Mouse (Mus musculus): ENCODE data around the gene Rsph9.

The Rsph9 gene

DNA sequence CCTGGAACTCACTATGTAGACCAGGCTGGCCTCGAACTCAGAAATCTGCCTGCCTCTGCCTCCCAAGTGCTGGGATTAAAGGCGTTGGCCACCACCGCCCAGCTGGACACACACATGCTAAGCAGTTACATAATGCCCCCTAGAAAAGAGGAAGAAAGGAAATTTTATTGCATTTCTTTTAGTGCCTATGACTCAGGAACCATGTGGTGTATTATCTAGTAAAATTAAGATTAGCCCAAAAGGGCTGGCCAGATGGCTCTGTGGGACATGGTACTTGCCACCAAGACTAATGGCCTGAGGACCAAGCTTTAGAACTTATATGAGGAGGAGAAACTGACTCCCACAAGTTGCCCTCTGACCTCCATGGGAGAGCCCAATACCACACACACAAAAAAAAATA, 4.1 kb downstream of the Rsph9 start:
- ATAC-seq (ENCODE audit: low TSS enrichment), result no peak

GRCm38 (mm10) chr17:46138563-46139236, 5.3 kb downstream of the Rsph9 start:
- no peak for ATAC-seq (ENCODE audit: low TSS enrichment)

- ATAC-seq (ENCODE audit: low TSS enrichment), result no peak
These were observed 11.2 kb downstream of the Rsph9 start for GRCm38 (mm10) chr17:46132862-46133261.

GRCm38 (mm10) chr17:46132058-46132718, 11.8 kb downstream of the Rsph9 start:
- peak; percentile 28; the same call in 1 of the 2 replicates for ATAC-seq (ENCODE audit: low TSS enrichment)

DNA sequence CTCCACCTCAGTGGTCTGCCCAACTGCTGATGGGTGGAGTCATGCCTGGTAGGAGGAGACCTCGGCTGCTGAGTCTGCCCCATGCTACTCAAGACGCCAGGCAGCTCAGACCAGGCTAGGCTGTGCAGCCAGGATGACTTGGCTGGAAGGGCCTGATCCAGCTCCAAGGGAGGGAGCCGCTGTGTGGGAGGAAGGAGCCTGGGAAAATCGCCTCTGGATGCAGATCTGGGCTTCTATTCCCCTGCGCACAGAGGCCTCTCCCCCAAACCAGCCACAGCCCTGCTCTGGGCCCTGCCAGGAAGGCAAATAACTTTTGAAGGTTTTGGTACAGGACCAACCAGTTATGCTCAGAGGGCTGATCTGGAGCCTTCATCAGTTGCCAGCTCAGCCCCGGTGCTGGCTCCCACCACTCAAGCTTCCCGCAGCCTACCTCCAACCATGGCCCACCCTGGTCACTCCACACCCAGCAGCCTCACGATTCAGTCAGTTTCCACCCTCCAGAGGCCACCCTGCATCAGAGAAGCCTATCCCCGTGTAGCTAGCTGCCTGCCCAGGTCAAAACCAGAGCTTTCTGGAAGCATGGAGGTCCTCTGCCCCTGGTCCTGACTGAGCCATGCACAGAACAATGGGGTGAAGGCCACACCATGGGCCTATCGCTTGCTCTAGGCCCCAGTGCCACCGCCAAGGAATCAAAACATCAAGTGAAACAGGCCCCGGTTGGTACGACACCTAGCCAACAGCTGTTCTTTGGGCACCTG, 14.1 kb downstream of the Rsph9 start:
- peak; percentile 46; the same call in 1 of the 2 replicates for ATAC-seq (ENCODE audit: low TSS enrichment)

DNA sequence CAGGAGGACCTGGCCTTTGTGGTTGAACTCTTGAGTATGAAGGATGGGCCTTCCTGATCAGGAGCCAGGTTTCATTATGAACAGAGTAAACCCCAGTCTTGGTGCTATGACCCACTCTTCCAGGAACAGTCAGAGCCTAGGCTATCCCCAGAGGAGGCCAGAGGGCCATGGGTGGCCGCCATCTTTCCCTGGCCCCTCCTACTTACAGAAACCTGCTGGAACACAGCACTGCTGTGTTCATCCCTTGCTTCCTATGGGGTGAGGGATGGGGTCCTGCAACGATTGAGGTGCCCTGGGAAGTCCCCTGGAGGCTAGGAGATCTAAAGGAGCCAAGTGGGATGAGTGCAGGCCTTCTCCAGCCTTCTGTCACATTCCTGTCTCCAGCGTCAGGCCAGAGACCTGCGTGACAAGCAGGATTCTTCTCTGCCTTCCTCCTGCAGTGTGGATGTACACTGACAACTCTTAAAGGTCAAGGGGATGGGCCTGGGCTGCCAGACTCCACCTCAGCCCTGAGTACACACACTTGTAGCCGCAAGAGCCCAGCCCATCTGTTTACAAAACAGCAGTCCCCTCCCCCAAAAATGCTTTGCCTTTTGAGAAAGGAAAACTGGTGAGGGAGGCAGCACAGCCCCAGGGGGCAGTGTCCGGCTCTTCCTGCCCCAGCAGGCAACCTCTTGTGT, 16.1 kb downstream of the Rsph9 start:
- ATAC-seq (ENCODE audit: low TSS enrichment), result no peak

GRCm38 (mm10) chr17:46126608-46127007, 17.4 kb downstream of the Rsph9 start:
- no peak for ATAC-seq (ENCODE audit: low TSS enrichment)

- no peak for ATAC-seq (ENCODE audit: low TSS enrichment)
These were observed 19.9 kb downstream of the Rsph9 start for GRCm38 (mm10) chr17:46123953-46124700.

GRCm38 (mm10) chr17:46123285-46123684, 20.7 kb downstream of the Rsph9 start:
- no peak for ATAC-seq (ENCODE audit: low TSS enrichment)

- no peak for ATAC-seq (ENCODE audit: low TSS enrichment)
These were observed 21.2 kb downstream of the Rsph9 start for GRCm38 (mm10) chr17:46122791-46123190.

DNA sequence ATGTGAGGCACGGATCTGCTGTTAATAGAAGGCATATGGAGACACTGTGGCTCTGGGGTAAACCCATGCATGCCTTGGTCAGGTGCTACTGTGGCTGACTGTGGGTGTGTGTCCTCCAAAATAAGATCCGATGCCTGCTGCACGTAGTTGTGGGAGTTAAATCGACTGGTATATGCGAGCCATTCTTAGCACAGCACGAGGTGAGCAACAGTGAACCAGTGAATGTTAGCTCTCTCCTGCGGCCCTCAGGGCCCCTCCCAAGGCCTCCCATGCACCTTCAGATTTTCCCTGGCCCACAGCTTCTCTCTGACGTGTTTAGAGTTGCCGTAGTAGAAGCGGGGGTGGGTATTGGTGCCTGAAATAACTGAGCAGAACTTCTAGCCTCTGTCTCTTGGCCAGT, 24.4 kb downstream of the Rsph9 start:
- peak; percentile 94 for ATAC-seq (ENCODE audit: low TSS enrichment)

DNA sequence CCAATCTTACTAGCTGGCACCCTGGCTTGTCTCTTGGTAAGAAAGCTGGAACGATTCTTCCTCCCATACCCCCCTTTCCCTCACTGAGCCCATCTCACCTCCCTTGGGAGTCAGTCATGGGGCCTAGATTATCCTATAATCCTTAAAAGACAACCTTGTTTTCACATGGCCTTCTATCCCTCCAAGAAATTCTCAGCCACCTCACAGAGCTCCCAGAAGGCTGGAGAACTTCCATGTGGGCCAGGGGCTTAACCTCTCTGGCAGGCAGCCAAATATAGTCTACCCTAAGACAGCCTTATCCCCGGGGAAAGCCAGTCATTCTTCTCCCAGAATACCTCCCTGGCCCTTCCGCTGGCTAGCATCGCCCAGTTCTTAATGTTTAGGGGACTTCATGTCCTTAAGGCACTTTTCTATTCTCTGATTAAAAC, 25.6 kb downstream of the Rsph9 start:
- ATAC-seq (ENCODE audit: low TSS enrichment), result no peak

DNA sequence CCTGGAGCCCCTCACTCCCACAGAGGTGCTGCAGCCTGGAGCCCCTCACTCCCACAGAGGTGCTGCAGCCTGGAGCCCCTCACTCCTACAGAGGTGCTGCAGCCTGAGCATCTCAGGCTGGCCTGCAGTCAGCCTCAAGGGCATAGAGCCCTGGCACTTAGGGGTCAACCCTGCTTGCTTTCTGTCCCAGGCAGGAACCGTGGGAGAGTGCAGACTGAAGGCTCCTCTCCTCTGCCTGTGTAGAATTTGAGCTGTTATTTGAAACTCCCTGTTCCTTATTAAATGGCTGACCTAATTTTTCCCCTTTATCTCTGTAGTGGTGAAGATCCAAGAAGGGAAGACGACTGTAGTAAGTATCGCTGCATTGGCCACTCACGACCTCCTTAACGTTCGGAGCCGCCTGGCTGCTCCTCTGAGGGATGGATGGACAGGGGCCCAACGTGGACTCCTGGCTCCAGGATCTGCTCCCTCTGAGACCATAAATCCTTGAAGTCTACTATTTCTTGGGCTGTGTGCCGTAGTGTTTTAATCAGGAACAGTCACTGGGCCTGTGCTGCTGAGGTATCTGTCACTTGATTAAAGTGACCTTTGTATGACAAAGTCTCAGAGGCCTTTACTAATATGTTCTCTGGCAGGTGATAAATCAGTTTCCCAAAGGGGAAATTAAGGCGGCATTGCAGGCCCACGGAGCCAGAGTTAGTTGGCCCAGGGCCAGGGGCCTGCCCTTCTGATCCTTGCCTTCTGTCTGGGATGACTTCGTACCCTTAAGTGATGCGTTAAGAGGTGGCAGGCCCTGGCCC, 26.2 kb downstream of the Rsph9 start:
- no peak for ATAC-seq (ENCODE audit: low TSS enrichment)

DNA sequence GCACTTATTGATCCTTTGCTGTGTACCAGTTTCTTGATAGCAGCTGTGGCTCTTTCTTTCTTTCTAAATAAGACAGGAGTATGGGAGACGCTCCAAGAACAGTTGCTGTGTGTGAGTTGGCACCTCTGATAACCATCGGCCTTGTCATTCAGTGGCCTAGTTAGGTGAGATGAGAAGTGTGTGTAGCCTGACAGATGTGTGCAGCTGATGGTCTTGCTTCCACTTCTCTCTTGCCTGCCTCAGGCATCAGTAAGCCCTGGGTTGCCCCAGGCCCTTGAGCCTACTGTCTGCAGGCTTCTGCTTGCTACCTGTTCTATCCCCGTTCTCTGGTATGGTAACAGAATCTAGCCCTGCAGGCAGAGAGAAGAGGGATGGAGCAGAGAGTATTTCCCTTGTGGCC, 27.1 kb downstream of the Rsph9 start:
- no peak for ATAC-seq (ENCODE audit: low TSS enrichment)

DNA sequence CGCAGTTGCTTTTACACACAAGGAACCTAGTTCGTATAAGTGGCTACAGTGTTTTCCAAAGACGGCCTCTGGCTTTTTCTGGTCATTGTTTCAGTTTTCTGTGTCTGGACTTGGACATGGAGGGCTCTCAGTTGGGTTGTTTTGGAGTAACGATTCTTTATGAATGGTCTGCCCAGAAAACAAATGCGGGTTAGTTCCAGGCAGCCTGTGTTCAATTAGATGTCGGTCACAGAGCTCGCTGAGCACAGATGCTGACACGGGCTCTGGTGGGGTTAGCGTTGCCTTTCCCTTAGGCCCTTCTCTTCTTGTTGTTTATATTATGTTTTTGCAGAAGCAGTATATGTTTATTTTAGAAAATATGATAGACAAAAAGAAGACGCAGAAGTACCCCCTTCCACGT, 27.9 kb downstream of the Rsph9 start:
- no peak for ATAC-seq (ENCODE audit: low TSS enrichment)

DNA sequence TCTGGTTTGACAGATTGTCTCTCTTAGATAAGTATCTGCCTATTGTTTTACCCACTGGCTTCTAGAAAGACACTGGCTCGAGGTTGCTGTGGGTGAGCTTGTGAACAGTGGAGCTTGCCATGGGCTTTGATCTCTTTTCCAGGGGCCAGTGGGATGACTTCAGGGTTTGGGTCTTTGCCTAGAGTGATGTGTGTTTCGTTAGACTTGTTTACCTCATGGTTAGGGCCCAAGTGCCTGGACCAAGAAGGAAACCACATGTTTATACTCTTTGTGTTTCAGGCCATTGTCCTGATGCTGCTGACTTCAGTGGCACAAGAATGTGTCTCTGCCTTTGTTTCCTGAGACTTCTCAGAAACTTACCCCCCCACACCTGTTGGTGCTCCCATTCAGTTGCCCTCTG, 28.5 kb downstream of the Rsph9 start:
- no peak for ATAC-seq (ENCODE audit: low TSS enrichment)

GRCm38 (mm10) chr17:46110402-46111289, 33.4 kb downstream of the Rsph9 start, which contains the start of gene Mrps18a:
Gene Mrps18a (plus strand): TSS chr17:46110986.
- ATAC-seq (ENCODE audit: low TSS enrichment), result peak; percentile 100

- no peak for ATAC-seq (ENCODE audit: low TSS enrichment)
These were observed 35.7 kb downstream of the Rsph9 start for GRCm38 (mm10) chr17:46108286-46108685.

DNA sequence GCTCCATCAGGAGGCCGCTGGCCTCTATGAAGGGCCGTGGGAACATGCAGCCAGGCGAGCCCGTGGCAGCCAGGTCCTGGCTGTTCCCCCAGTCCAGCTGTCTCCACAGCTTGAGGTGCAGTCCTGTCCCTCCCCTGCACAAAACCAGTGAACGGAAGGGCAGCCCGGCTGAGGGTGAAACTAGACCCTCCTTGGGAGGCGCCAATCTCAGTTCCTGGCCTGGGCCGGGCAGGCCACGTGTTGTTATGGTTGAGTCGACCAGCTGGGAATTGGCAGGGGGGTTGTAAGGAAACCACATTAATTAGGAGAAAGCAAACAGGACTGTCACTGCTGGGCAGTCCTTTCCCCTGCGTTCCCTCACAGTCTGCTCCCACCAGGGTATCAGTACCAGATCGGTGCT, 39.5 kb downstream of the Rsph9 start:
- ATAC-seq (ENCODE audit: low TSS enrichment), result no peak
